Mouse (Mus musculus) heart, embryonic 16.5 days (tissue): ENCODE results near the gene Hadha. TPM values are rescaled to one million over a fixed set of nuclear protein-coding genes. Genes with fewer than 3 reads are reported as not detected.
A peak's percentile ranks its signal among the peaks of the same experiment; 100 is the strongest.

Experiments
- ATAC-seq: fragments of 200-750 bp; cut with Nextera tagmentation; replicated peaks from 2 replicates; pipeline ENCODE4 v1.8.0; 2017; ENCODE audit warnings: moderate number of reproducible peaks; ENCODE audit not compliant: insufficient read depth, low FRiP score; ENCODE audit errors: extremely low read depth
- H3K27ac ChIP-seq: fragments of 300-500 bp; sonication (generic); 2 replicates; pipeline ENCODE4 v1.5.1; 2014; ENCODE audit warnings: mild to moderate bottlenecking, low read length, control low read depth, moderate library complexity
- H3K27me3 ChIP-seq: fragments of 300-500 bp; sonication (generic); 2 replicates; pipeline ENCODE4 v1.6.1; 2014; ENCODE audit warnings: low read length, mixed read lengths; ENCODE audit not compliant: control insufficient read depth, insufficient read depth
- H3K36me3 ChIP-seq: fragments of 300-500 bp; sonication (generic); 2 replicates; pipeline ENCODE4 v1.6.1; 2014; ENCODE audit not compliant: control insufficient read depth, insufficient read depth
- H3K4me1 ChIP-seq: fragments of 300-500 bp; sonication (generic); 2 replicates; pipeline ENCODE4 v1.6.1; 2014; ENCODE audit warnings: low read length, mixed read lengths; ENCODE audit not compliant: control insufficient read depth, insufficient read depth
- H3K4me2 ChIP-seq: fragments of 300-500 bp; sonication (generic); 2 replicates; pipeline ENCODE4 v1.6.1; 2014; ENCODE audit warnings: low read depth, mild to moderate bottlenecking, control low read depth, low read length
- H3K4me3 ChIP-seq: fragments of 300-500 bp; sonication (generic); 2 replicates; pipeline ENCODE4 v1.5.1; 2014; ENCODE audit warnings: mild to moderate bottlenecking, control low read depth, low read length
- H3K9ac ChIP-seq: fragments of 300-500 bp; sonication (generic); 2 replicates; pipeline ENCODE4 v1.6.1; 2014; ENCODE audit warnings: low read length, control low read depth
- H3K9me3 ChIP-seq: fragments of 300-500 bp; sonication (generic); replicated peaks from 2 replicates; pipeline ENCODE4 v1.6.1; 2016; ENCODE audit warnings: low read length; ENCODE audit not compliant: control insufficient read depth
- WGBS: fragments of 180-500 bp; shearing (Covaris S2); extraction: QIAGEN DNeasy Blood & Tissue Kit; methylation state at CpG from one replicate; pipeline ENCODE4 v1.1.7; 2014; 5-methylcytosine and 5-hydroxymethylcytosine counted together
- polyA plus RNA-seq: library from polyadenylated mRNA; unstranded; fragments of >200 nt; fragmentation: Nextera tagmentation; extraction: Ambion mirVana; gene quantifications from 2 replicates; pipeline ENCODE4 v1.2.1, GENCODE M21; 2015

Hadha gene
- polyA plus RNA-seq, result 349 and 361 TPM in 2 replicates

- 0% methylated on average over 46 of the region's 53 CpGs for WGBS
Observed at GRCm38 (mm10) chr5:30154474-30155394, at the start of gene Hadha, which contains the start of gene Hadhb. TSS of gene Hadha (minus strand) at chr5:30155162. TSS of gene Hadhb (plus strand) at chr5:30155248.

GRCm38 (mm10) chr5:30204441-30204840 is 49.5 kb upstream of the Hadha start:
- Histone ChIP-seq H3K27ac (no peak overlapping the region), H3K9ac (no peak overlapping the region), H3K4me3 (no peak overlapping the region), H3K4me2 (no peak overlapping the region), H3K36me3 (no peaks in the 10 kb centered on the region), H3K27me3 (no peaks in the 10 kb centered on the region), H3K9me3 (no peaks in the 10 kb centered on the region), H3K4me1 (peaks cover 2% of the 10 kb centered on the region; the same call in 1 of the 2 replicates)
- ATAC-seq, result no peak
- 79% methylated on average over 1 of the region's 1 CpGs for WGBS

More at GRCm38 (mm10) chr5:30154474-30155394, at the start of gene Hadha, which contains the start of gene Hadhb:
- H3K4me2 ChIP-seq, result peak within 1 kb of the TSS; percentile 84
- H3K4me1 ChIP-seq, result peaks cover 39% of the 10 kb centered on the region
- H3K36me3 ChIP-seq, result no peaks in the 10 kb centered on the region
- no peaks in the 10 kb centered on the region for H3K27me3 ChIP-seq
- peak within 1 kb of the TSS; percentile 96 for H3K9ac ChIP-seq
- H3K9me3 ChIP-seq, result no peaks in the 10 kb centered on the region
- H3K27ac ChIP-seq, result peak within 1 kb of the TSS; percentile 95
- H3K4me3 ChIP-seq, result peak within 1 kb of the TSS; percentile 94
- peak; percentile 88 for ATAC-seq

- Histone ChIP-seq H3K4me2 (no peak overlapping the region), H3K9ac (no peak overlapping the region), H3K4me1 (no peaks in the 10 kb centered on the region), H3K4me3 (no peak overlapping the region), H3K36me3 (no peaks in the 10 kb centered on the region), H3K27ac (no peak overlapping the region), H3K9me3 (no peaks in the 10 kb centered on the region), H3K27me3 (no peaks in the 10 kb centered on the region)
- ATAC-seq, result no peak
- WGBS, result 74% methylated on average over 10 of the region's 10 CpGs
Observed at GRCm38 (mm10) chr5:30203216-30203885, 48.4 kb upstream of the Hadha start.

- Histone ChIP-seq H3K9ac (no peak overlapping the region), H3K4me3 (no peak overlapping the region), H3K4me1 (0 out of 2 replicates have a peak, but pooled peaks cover 2% of the 10 kb centered on the region), H3K27me3 (no peaks in the 10 kb centered on the region), H3K4me2 (no peak overlapping the region), H3K9me3 (no peaks in the 10 kb centered on the region), H3K27ac (peak overlapping the region; percentile 33; the same call in 1 of the 2 replicates), H3K36me3 (no peaks in the 10 kb centered on the region)
- ATAC-seq, result no peak
- 76% methylated on average over 7 of the region's 7 CpGs for WGBS
Observed at GRCm38 (mm10) chr5:30202221-30202620, 47.3 kb upstream of the Hadha start.

GRCm38 (mm10) chr5:30201521-30201920 is 46.6 kb upstream of the Hadha start:
- Histone ChIP-seq H3K27me3 (no peaks in the 10 kb centered on the region), H3K9me3 (no peaks in the 10 kb centered on the region), H3K9ac (no peak overlapping the region), H3K27ac (no peak overlapping the region), H3K4me2 (no peak overlapping the region), H3K36me3 (no peaks in the 10 kb centered on the region), H3K4me1 (0 out of 2 replicates have a peak, but pooled peaks cover 2% of the 10 kb centered on the region), H3K4me3 (no peak overlapping the region)
- 0 out of 2 replicates have a peak, but pooled peaks have one; percentile 63 for ATAC-seq
- WGBS, result 40% methylated on average over 5 of the region's 5 CpGs

- Histone ChIP-seq H3K9me3 (no peaks in the 10 kb centered on the region), H3K36me3 (no peaks in the 10 kb centered on the region), H3K9ac (no peak overlapping the region), H3K4me1 (peaks cover 5% of the 10 kb centered on the region; the same call in 1 of the 2 replicates), H3K4me3 (no peak overlapping the region), H3K27ac (no peak overlapping the region), H3K4me2 (no peak overlapping the region), H3K27me3 (no peaks in the 10 kb centered on the region)
- 57% methylated on average over 7 of the region's 7 CpGs for WGBS
- ATAC-seq, result no peak
Observed at GRCm38 (mm10) chr5:30198257-30198656, 43.3 kb upstream of the Hadha start.

GRCm38 (mm10) chr5:30195340-30195739 is 40.4 kb upstream of the Hadha start:
- 0 out of 2 replicates have a peak, but pooled peaks cover 2% of the 10 kb centered on the region for H3K36me3 ChIP-seq

GRCm38 (mm10) chr5:30192452-30192851 is 37.5 kb upstream of the Hadha start:
- Histone ChIP-seq H3K9me3 (no peaks in the 10 kb centered on the region), H3K4me3 (no peak overlapping the region), H3K4me1 (peaks cover 2% of the 10 kb centered on the region; the same call in 1 of the 2 replicates), H3K36me3 (peaks cover 20% of the 10 kb centered on the region), H3K27me3 (no peaks in the 10 kb centered on the region), H3K27ac (no peak overlapping the region), H3K9ac (no peak overlapping the region), H3K4me2 (no peak overlapping the region)
- WGBS, result 72% methylated on average over 1 of the region's 1 CpGs
- ATAC-seq, result no peak

More at GRCm38 (mm10) chr5:30195340-30195739, 40.4 kb upstream of the Hadha start:
- no peaks in the 10 kb centered on the region for H3K27me3 ChIP-seq
- H3K9me3 ChIP-seq, result no peaks in the 10 kb centered on the region
- peaks cover 5% of the 10 kb centered on the region; the same call in 1 of the 2 replicates for H3K4me1 ChIP-seq
- ATAC-seq, result no peak; the same call in 1 of the 2 replicates
- no peak overlapping the region for H3K9ac ChIP-seq
- WGBS, result 90% methylated on average over 5 of the region's 5 CpGs
- H3K4me2 ChIP-seq, result no peak overlapping the region
- no peak overlapping the region for H3K4me3 ChIP-seq
- H3K27ac ChIP-seq, result no peak overlapping the region
